Mouse (Mus musculus) frontal cortex, postnatal 14 days (tissue): ENCODE results near the gene Nubp2.

Source experiments
- DNase-seq, 2 experiments: peaks; one replicate each; pipeline ENCODE4 v3.0.0; 2022; ENCODE audit warnings: low spot score in 2 of 2

Nubp2 gene

DNA sequence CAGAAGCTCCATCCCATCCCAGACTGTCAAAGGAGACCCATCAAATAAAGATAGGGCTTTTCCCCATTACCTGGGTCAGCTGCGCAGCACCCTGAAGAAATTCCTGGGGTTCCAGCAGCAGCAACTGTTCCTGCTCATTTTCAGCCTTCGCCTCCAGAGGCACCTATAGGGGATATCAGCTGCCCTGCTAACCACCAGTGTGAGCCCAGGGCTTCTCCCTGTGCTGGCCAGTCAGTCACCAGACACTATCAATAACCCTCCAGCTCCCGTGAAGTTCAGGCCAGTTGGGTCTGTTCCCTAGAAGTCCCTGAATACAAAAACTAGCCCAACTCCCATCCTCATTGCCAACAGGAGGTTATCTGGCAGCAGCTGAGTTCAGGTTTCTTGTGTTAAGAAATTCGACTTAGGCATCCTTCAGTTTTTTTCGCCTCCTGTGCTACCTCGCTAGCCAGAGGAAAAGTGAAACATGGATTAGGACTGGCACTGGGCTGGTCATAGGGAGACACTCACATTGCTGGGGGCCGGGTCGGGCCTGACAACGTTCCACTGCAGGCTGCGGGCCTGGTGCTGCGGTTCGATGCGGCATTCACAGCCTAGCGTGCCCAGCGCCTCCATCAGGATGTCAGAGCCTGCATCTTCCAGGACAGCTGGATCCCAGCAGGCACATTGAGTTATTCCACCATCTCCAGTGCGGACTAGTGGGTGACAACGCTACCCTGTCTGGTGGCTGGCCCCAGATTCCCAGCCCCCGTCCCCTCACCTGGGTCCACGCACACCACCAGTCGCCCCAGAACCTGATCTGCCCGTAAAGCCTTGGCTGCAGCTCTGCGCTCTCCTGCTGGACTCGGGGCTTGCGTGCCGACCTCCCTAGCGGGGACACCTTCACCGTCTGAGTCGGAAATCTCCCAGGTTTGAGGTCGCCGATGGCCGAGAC lies 8.2 kb upstream of the Nubp2 start:
- DNase-seq, result no peak

- DNase-seq, result no peak
Measured at GRCm38 (mm10) chr17:24893276-24893675, 7.1 kb upstream of the Nubp2 start.

GRCm38 (mm10) chr17:24892785-24893184 lies 6.6 kb upstream of the Nubp2 start:
- no peak for DNase-seq

DNA sequence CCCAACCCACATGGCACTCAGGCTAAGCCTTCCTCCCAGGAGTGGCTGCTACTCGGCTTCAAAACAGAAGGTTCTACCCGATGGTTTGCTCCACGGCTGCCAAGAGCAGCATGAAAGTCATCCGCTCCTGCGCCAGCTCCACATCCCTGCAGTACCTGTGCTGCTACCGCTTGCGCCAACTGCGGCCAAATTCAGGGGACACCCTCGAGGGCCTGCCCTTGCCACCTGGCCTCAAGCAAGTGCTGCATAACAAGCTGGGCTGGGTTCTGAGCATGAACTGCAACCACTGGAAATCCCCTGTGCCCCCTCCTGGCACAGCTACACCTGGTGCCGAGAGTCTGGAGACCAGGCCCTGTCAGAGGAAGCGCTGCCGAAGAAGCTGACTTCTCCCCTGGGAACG lies 5.2 kb upstream of the Nubp2 start:
- DNase-seq, result no peak

GRCm38 (mm10) chr17:24890151-24891092 lies 4.3 kb upstream of the Nubp2 start:
- DNase-seq, result no peak

GRCm38 (mm10) chr17:24888862-24889261 lies 2.7 kb upstream of the Nubp2 start:
- no peak for DNase-seq

- DNase-seq, result no peak
Measured at GRCm38 (mm10) chr17:24887291-24888080, 1.3 kb upstream of the Nubp2 start.

DNA sequence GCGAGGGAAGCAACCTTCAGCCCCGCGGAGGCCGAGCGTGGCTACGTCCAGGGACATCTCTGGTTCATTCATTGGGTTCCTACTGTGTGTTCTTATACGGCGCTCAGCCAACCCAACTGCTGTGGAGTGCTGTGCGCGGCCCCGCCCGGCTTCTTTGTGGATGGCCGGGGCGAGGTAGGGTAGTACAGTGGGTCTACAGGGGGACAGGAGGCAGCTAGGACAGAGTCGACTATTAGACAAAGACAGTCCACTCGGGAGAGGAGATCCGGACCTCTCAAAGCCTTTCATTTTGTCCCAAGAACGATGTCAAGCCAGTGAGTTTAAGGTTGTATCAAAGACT lies 753 bp upstream of the Nubp2 start:
- no peak for DNase-seq

GRCm38 (mm10) chr17:24885356-24886133 lies 604 bp downstream of the Nubp2 start:
- DNase-seq, result no peak

DNA sequence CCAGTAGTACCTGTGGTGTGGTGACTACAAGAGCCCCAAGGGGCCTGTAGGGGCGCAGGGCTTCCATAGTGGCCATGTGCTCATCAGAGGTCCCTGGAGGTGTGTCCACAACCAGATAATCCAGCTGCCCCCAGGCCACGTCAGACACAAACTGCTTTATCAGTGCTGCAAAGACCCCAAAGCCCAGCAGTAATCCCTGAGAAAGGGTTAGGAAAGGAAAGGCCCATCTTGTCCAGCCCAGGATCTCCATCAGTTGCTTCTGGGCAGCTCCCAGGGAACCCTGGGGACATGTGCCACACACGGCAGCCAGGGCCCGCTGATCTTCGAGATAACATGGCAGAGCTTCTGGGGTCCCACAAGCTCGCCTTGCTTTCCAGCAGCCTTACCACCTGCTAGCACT lies 1.8 kb downstream of the Nubp2 start:
- DNase-seq, result no peak

DNA sequence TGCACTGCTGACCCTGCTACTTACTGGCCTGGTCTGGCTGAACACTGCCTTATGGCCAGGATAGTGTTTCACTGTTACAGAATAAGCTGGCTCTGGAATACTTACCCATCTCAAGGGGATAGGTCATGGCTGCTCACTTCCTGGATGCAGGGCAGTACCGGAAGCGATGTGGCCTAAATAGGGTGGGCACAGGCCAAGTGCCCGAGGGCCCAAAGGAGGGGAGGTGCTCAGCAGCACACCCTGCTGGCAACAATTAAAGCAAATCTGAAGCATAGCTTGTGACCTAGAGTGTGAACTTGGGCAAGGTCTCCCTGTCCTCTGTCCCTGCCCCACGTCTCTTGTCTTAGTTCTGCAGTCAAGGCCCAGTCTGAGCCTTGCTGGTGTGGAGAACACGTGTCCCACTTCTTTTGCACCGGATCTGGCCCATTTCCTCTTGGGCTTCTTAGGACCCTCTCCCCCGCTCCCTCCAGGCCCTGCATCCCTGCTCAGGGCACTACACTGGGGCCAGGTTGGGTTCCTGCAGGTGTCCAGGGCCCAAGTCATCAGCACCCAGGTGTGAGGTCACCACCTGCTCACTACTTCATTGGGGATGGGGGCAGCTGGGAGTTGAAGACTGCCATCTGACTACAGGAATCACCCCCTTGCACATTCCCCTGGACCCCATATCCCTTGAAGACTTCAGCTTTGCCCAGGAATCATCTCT lies 4.3 kb downstream of the Nubp2 start:
- no peak for DNase-seq

- DNase-seq, result no peak
Measured at GRCm38 (mm10) chr17:24878531-24878930, 7.6 kb downstream of the Nubp2 start.

DNA sequence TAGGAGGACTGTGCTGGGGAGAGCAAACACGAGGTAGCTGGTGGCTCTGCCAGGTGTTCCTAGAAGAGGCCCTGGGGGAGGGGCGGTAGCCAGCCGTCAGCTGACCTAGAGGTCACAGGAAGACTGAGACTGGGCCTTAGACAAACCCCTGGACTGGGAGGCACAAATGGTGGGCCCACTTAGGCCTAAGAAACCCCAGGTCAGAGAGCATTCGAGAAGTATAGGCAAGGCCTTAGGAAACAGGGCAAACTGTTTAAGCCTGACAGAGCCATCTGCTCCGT lies 8.1 kb downstream of the Nubp2 start:
- no peak for DNase-seq

GRCm38 (mm10) chr17:24877336-24878116 lies 8.6 kb downstream of the Nubp2 start:
- no peak for DNase-seq

GRCm38 (mm10) chr17:24874989-24875388 lies 11.2 kb downstream of the Nubp2 start:
- no peak for DNase-seq

DNA sequence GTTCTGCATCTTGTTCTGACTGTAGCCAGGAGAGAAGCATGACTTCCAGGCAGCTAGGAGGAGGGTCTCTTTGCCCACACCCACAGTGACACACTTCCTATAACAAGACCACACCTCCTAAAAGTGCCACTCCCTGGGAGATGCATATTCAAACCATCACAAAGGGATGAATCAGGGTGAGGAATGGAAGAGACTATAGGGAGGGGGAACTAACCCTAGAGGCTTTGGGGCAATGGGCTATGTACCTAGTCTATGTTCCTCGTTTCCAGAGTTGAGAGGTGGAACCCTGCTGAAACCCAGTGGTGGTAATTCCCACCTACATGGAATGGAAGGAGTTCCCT lies 11.8 kb downstream of the Nubp2 start:
- no peak for DNase-seq

DNA sequence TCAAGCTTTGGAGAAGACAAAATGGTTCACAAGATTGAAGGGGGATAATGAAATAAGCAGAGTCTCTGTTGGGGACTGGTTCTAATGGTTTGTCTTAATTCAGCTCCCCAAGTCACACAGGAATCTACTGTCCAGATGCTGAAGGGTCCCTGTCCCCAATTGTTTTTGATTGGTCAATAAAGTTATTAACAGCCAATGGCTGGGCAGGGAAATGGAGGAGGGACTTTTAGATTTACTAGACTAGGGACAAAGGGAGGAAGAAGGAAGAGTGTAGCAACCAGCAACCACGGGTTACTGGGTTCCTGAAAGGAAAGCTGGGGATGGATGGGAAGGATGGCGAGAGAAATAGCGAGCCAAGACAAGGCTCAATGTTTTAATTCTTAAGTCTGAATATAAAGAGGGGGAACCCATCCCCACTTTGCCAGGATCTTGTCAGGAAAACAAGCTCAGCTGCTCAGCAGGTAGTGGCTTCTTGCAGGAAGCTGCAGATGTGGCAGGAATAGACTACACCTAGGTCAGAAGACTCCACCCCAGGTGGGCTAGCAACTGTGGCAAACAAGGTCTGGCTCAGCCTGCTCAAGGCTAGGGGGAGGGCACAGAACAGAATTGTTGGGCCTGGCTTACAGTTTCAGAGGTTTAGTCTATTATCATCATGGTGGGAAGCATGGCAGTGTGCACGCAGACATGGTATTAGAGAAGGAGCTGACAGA lies 12.3 kb downstream of the Nubp2 start:
- DNase-seq, result no peak

DNA sequence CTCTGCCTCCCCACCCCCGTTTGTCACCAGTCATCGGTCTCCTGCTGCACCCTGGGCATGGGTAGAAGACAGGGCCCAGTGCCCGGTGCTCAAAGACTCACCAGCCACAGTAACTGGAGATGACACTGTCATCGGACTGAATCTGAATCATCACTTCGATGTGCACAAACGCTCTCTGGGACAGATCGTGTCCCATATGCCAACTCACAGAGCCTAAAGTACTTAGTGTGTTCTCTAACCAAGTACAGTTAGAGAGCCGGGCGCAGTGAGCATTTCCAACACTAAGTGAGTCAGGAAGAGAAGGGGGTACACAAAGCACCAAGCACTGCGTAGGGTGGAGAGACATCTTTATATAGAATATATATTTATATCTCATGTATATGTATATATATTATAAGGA lies 18.2 kb downstream of the Nubp2 start:
- DNase-seq, result no peak

DNA sequence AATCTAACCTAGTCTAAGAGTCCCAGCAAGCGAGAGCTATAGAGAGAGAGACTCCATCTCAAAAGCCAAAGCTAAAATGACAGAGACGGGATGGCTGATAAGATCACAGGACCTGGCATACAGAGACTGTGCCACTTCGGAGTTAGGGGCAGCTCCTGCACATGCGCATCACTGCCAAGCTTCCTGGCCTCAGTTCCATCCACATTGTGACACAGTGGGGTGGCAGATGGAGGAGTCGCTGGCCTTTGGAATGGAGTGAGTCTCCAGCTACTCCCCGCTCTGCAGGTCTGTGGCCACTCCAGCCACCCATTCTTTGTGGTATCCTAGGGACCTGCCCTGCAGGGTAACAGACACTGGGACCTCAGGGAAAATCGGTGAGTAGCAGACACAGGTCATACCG lies 20.4 kb downstream of the Nubp2 start, which contains the start of gene Igfals:
TSS of gene Igfals (plus strand) at position 222 of the 400 bp plus-strand sequence.
- no peak for DNase-seq
